Mouse (Mus musculus): Measurements from ENCODE around the gene Atg2b. TPM values are rescaled to one million over a fixed set of nuclear protein-coding genes. Genes with fewer than 3 reads are reported as not detected.

The Atg2b gene
- total and polyA plus RNA-seq, 3 experiments: 28.3 to 35.9 TPM; not detected in 1

- no peaks in the 10 kb centered on the region for H3K79me2 ChIP-seq (ENCODE audit: control insufficient read depth, insufficient read depth, low read length, poor library complexity)
- H3K36me3 ChIP-seq (ENCODE audit: control insufficient read depth in 1 of 2, insufficient read depth in 2 of 2, low read length in 2 of 2): peaks cover 0 to 48% of the 10 kb centered on the region in 2 experiments; a peak in 2 of 4 replicates
- peak overlapping the region; percentile 44 for H3K9ac ChIP-seq (ENCODE audit: control insufficient read depth, low read depth, low read length, poor library complexity, severe bottlenecking)
- peak overlapping the region in 1 of 2 experiments; percentile 1; a peak in 1 of 4 replicates for H3K4me3 ChIP-seq (ENCODE audit: control insufficient read depth in 1 of 2, insufficient read depth in 1 of 2, low read depth in 2 of 2, low read length in 2 of 2)
- H3K9me3 ChIP-seq (replicated peaks; ENCODE audit: insufficient read depth, low read length): no peaks in the 10 kb centered on the region
- peak; percentile 86 for DNase-seq (ENCODE audit: low read depth, low spot score)
- H3K4me1 ChIP-seq (ENCODE audit: control insufficient read depth in 1 of 2, insufficient read depth in 2 of 2, low read length in 2 of 2): peaks cover 35 to 52% of the 10 kb centered on the region in 2 experiments
- H3K27ac ChIP-seq (ENCODE audit: control insufficient read depth, low read depth, low read length): peak overlapping the region; percentile 89
- H3K27me3 ChIP-seq (ENCODE audit: control insufficient read depth in 1 of 2, insufficient read depth in 2 of 2, low read length in 2 of 2): no peaks in the 10 kb centered on the region
- no peak for TF ChIP-seq POLR2AphosphoS5 (IDR thresholded peaks at IDR 0.05; ENCODE audit: borderline replicate concordance, low read depth, low read length)
- no peak for TF ChIP-seq JUND (IDR thresholded peaks at IDR 0.05; ENCODE audit: low read depth, low read length)
- no peak for TF ChIP-seq USF2 (IDR thresholded peaks at IDR 0.05; ENCODE audit: borderline replicate concordance in 1 of 2, insufficient read depth in 1 of 2, low read depth in 1 of 2, low read length in 2 of 2)
- peak in 1 of 2 experiments; percentile 58; a peak in 2 of 4 replicates for TF ChIP-seq EP300 (IDR thresholded peaks at IDR 0.05; ENCODE audit: low read depth in 1 of 2, low read length in 2 of 2)
- peak; percentile 76 for TF ChIP-seq RAD21 (IDR thresholded peaks at IDR 0.05; ENCODE audit: low read depth, low read length)
- 0 out of 2 replicates have a peak, but pooled peaks have one; percentile 34 for TF ChIP-seq RCOR1 (IDR thresholded peaks at IDR 0.05; ENCODE audit: low read depth, low read length)
- peak; percentile 85 for TF ChIP-seq ZKSCAN1 (IDR thresholded peaks at IDR 0.05; ENCODE audit: low read depth, low read length)
- peak; percentile 55 for TF ChIP-seq ZC3H11A (IDR thresholded peaks at IDR 0.05; ENCODE audit: low read depth, low read length)
- 0 out of 2 replicates have a peak, but pooled peaks have one; percentile 17 for TF ChIP-seq TCF12 (IDR thresholded peaks at IDR 0.05; ENCODE audit: low read depth, low read length)
- TF ChIP-seq MEF2A (IDR thresholded peaks at IDR 0.05; ENCODE audit: extremely low read depth, insufficient replicate concordance, low read depth, low read length, poor library complexity, severe bottlenecking): no peak
- TF ChIP-seq ZNF384 (IDR thresholded peaks at IDR 0.05; ENCODE audit: low read depth, low read length): peak; percentile 100
- no peak for TF ChIP-seq MAFK (IDR thresholded peaks at IDR 0.05; ENCODE audit: borderline replicate concordance, low read depth, low read length)
- TF ChIP-seq CTCF (IDR thresholded peaks at IDR 0.05 in 2 of 3, conservative IDR thresholded peaks at IDR 0.05 in 1 of 3; ENCODE audit: control insufficient read depth in 1 of 3, insufficient read depth in 1 of 3, low read depth in 2 of 3, low read length in 3 of 3, poor library complexity in 1 of 3, severe bottlenecking in 1 of 3): peak; percentile 36 to 76 (median 74)
- TF ChIP-seq CHD2 (IDR thresholded peaks at IDR 0.05; ENCODE audit: low read length): no peak
- TF ChIP-seq SMC3 (IDR thresholded peaks at IDR 0.05; ENCODE audit: low read depth, low read length): peak; percentile 58
- no peak for TF ChIP-seq NELFE (IDR thresholded peaks at IDR 0.05; ENCODE audit: low read depth, low read length)
- 0 out of 2 replicates have a peak, but pooled peaks have one; percentile 26 for TF ChIP-seq ELF1 (IDR thresholded peaks at IDR 0.05; ENCODE audit: low read depth, low read length)
- TF ChIP-seq POLR2AphosphoS2 (IDR thresholded peaks at IDR 0.05; ENCODE audit: low read length): no peak
- no peak for TF ChIP-seq MYB (IDR thresholded peaks at IDR 0.05; ENCODE audit: low read depth, low read length)
- no peak for TF ChIP-seq POLR2A (IDR thresholded peaks at IDR 0.05; ENCODE audit: control insufficient read depth in 1 of 2, insufficient read depth in 1 of 2, low read depth in 1 of 2, low read length in 2 of 2, poor library complexity in 1 of 2)
- 0 out of 2 replicates have a peak, but pooled peaks have one; percentile 56 for TF ChIP-seq HCFC1 (IDR thresholded peaks at IDR 0.05; ENCODE audit: low read depth, low read length)
- TF ChIP-seq SIN3A (IDR thresholded peaks at IDR 0.05; ENCODE audit: low read length): peak; percentile 66; the same call in 1 of the 2 replicates
- no peak for TF ChIP-seq BHLHE40 (IDR thresholded peaks at IDR 0.05; ENCODE audit: borderline replicate concordance, low read depth, low read length)
- TF ChIP-seq NRF1 (IDR thresholded peaks at IDR 0.05; ENCODE audit: insufficient read depth, low read depth, low read length, poor library complexity, severe bottlenecking): no peak
- TF ChIP-seq ETS1 (IDR thresholded peaks at IDR 0.05; ENCODE audit: low read depth, low read length): peak; percentile 28; the same call in 1 of the 2 replicates
- no peak for TF ChIP-seq MAX (IDR thresholded peaks at IDR 0.05; ENCODE audit: low read length)
- no peak for TF ChIP-seq TBP (IDR thresholded peaks at IDR 0.05; ENCODE audit: low read depth, low read length)
- TF ChIP-seq E2F4 (IDR thresholded peaks at IDR 0.05; ENCODE audit: borderline replicate concordance, low read depth, low read length): no peak
- no peak for TF ChIP-seq CHD1 (IDR thresholded peaks at IDR 0.05; ENCODE audit: low read depth, low read length)
Measured at GRCm38 (mm10) chr12:105727964-105728363, 43.0 kb upstream of the Atg2b start.

Data from MEL (cell line).